Mouse (Mus musculus): Measurements from ENCODE around the gene Cldn13. TPM values are rescaled to one million over a fixed set of nuclear protein-coding genes. Genes with fewer than 3 reads are reported as not detected.

Gene Cldn13
- total RNA-seq, 2 experiments from 2014 or later = not detected

- intact Hi-C loops (cut with DNase I) = no loop called here
- DNase-seq (ENCODE audit: low spot score in 2 of 2) = no peak
Observed at GRCm38 (mm10) chr5:134865158-134865557, 50.2 kb downstream of the Cldn13 start.

Other genes starting within 250 kb of the Cldn13 start
- 10 to 100 TPM; 63.2 to 71.6 TPM for gene Limk1, start 226.9 kb downstream of the Cldn13 start, total RNA-seq (2021)
- gene Eln, start 168.2 kb downstream of the Cldn13 start, total RNA-seq (2021) = 10 to 100 TPM; 11.6 to 17.0 TPM
- gene Tmem270, start 8.8 kb downstream of the Cldn13 start, total RNA-seq (2021) = not detected
- gene Mettl27, start 16.8 kb upstream of the Cldn13 start, total RNA-seq (2021) = 10 to 100 TPM in 1 of 2 experiments, 1 to 10 TPM in 1; 9.6 to 10.9 TPM
- not detected for gene Cldn4, start 31.4 kb upstream of the Cldn13 start, total RNA-seq (2021)
- under 1 TPM; 0.49 to 0.52 TPM for gene Cldn3, start 70.7 kb upstream of the Cldn13 start, total RNA-seq (2021)
- 10 to 100 TPM; 31.1 to 39.2 TPM for gene Abhd11, start 93.6 kb upstream of the Cldn13 start, total RNA-seq (2021)
- 100 to 1,000 TPM; 340 to 404 TPM for gene Stx1a, start 108.0 kb upstream of the Cldn13 start, total RNA-seq (2021)
- gene Dnajc30, start 148.7 kb upstream of the Cldn13 start, total RNA-seq (2021) = 10 to 100 TPM; 40.9 to 52.1 TPM
- 10 to 100 TPM; 41.0 to 50.0 TPM for gene Bud23, start 149.4 kb upstream of the Cldn13 start, total RNA-seq (2021)
- gene Vps37d, start 162.7 kb upstream of the Cldn13 start, total RNA-seq (2021) = 10 to 100 TPM; 26.8 to 36.0 TPM
- 1 to 10 TPM; 2.4 to 4.7 TPM for gene Mlxipl, start 174.4 kb upstream of the Cldn13 start, total RNA-seq (2021)
- gene Tbl2, start 234.1 kb upstream of the Cldn13 start, total RNA-seq (2021) = 10 to 100 TPM; 28.4 to 30.8 TPM